Mouse (Mus musculus) forebrain, postnatal 0 days (tissue): ENCODE measurements at regions not wholly inside any gene's neighbourhood (a gene's known extent, or its start where the extent isn't known, plus 50 kb on each side); places are given as distances from the start of the nearest gene placed in this dataset.

Source experiments
- ATAC-seq: fragments of 200-750 bp; cut with Nextera tagmentation; 2 replicates; pipeline ENCODE4 v1.8.0; 2017; ENCODE audit warnings: mild to moderate bottlenecking, moderate library complexity
- DNase-seq: peaks from one replicate; pipeline ENCODE4 v3.0.0-alpha.2; 2015
- H3K27ac ChIP-seq: fragments of 300-500 bp; sonication (generic); 2 replicates; pipeline ENCODE4 v1.5.1; 2014; ENCODE audit warnings: low read depth, mild to moderate bottlenecking, antibody characterized with exemption, low read length, moderate library complexity, mixed read lengths
- H3K27me3 ChIP-seq: fragments of 300-500 bp; sonication (generic); 2 replicates; pipeline ENCODE4 v1.6.1; 2014; ENCODE audit warnings: mild to moderate bottlenecking, low read length, mixed read lengths; ENCODE audit not compliant: insufficient read depth
- H3K36me3 ChIP-seq: fragments of 300-500 bp; sonication (generic); 2 replicates; pipeline ENCODE4 v1.6.1; 2014; ENCODE audit warnings: mild to moderate bottlenecking, moderate library complexity; ENCODE audit not compliant: insufficient read depth
- H3K4me1 ChIP-seq: fragments of 300-500 bp; sonication (generic); 2 replicates; pipeline ENCODE4 v1.6.1; 2014; ENCODE audit warnings: antibody characterized with exemption; ENCODE audit not compliant: insufficient read depth
- H3K4me2 ChIP-seq: fragments of 300-500 bp; sonication (generic); 2 replicates; pipeline ENCODE4 v1.6.1; 2014; ENCODE audit warnings: low read depth, mild to moderate bottlenecking, moderate library complexity
- H3K4me3 ChIP-seq: fragments of 300-500 bp; sonication (generic); 2 replicates; pipeline ENCODE4 v1.5.1; 2014; ENCODE audit warnings: low read depth, low read length, mixed read lengths
- H3K9ac ChIP-seq: fragments of 300-500 bp; sonication (generic); 2 replicates; pipeline ENCODE4 v1.6.1; 2014; ENCODE audit warnings: mild to moderate bottlenecking
- H3K9me3 ChIP-seq: fragments of 300-500 bp; sonication (generic); 2 replicates; pipeline ENCODE4 v1.6.1; 2016; ENCODE audit warnings: low read length
- CTCF ChIP-seq: sonication (generic); IDR thresholded peaks from 2 replicates; pipeline ENCODE4 v1.5.1; 2016; ENCODE audit warnings: antibody characterized with exemption, control low read depth, low read depth
- WGBS: fragments of 180-500 bp; shearing (Covaris S2); extraction: QIAGEN DNeasy Blood & Tissue Kit; methylation state at CpG from one replicate; pipeline ENCODE4 v1.1.7; 2014; 5-methylcytosine and 5-hydroxymethylcytosine counted together

GRCm38 (mm10) chr7:94798101-94798500 lies 1372.9 kb upstream of the Tenm4 start:
- TF ChIP-seq CTCF = no peak
- 68% methylated on average over 9 of the region's 9 CpGs for WGBS
- Histone ChIP-seq H3K27me3 (no peaks in the 10 kb centered on the region), H3K27ac (no peak overlapping the region), H3K36me3 (no peaks in the 10 kb centered on the region), H3K9me3 (no peaks in the 10 kb centered on the region), H3K4me3 (no peak overlapping the region), H3K4me2 (no peak overlapping the region), H3K4me1 (no peaks in the 10 kb centered on the region), H3K9ac (no peak overlapping the region)
- no peak for DNase-seq
- ATAC-seq = no peak

- WGBS = 72% methylated on average over 4 of the region's 4 CpGs
- H3K4me1 ChIP-seq = no peaks in the 10 kb centered on the region
- peak; percentile 20 for DNase-seq
- peak; percentile 27; the same call in 1 of the 2 replicates for ATAC-seq
- H3K36me3 ChIP-seq = no peaks in the 10 kb centered on the region
- no peak for TF ChIP-seq CTCF
- H3K9ac ChIP-seq = no peak overlapping the region
- H3K9me3 ChIP-seq = no peaks in the 10 kb centered on the region
- H3K4me3 ChIP-seq = no peak overlapping the region
- H3K27me3 ChIP-seq = no peaks in the 10 kb centered on the region
- H3K4me2 ChIP-seq = no peak overlapping the region
- H3K27ac ChIP-seq = peak overlapping the region; percentile 57; the same call in 1 of the 2 replicates
Observed at GRCm38 (mm10) chr7:94841197-94841596, 1329.8 kb upstream of the Tenm4 start.

- DNase-seq (no peak), ATAC-seq (no peak)
- WGBS = 89% methylated on average over 13 of the region's 13 CpGs
Observed at GRCm38 (mm10) chr7:94851360-94851759, 1319.7 kb upstream of the Tenm4 start.

GRCm38 (mm10) chr7:94856636-94857035 lies 1314.4 kb upstream of the Tenm4 start:
- no peaks in the 10 kb centered on the region for H3K36me3 ChIP-seq
- no peak for ATAC-seq
- H3K4me2 ChIP-seq = no peak overlapping the region
- no peaks in the 10 kb centered on the region for H3K9me3 ChIP-seq
- H3K27me3 ChIP-seq = no peaks in the 10 kb centered on the region
- DNase-seq = no peak
- H3K9ac ChIP-seq = no peak overlapping the region
- TF ChIP-seq CTCF = no peak
- no peaks in the 10 kb centered on the region for H3K4me1 ChIP-seq
- H3K27ac ChIP-seq = no peak overlapping the region
- no peak overlapping the region for H3K4me3 ChIP-seq
- 56% methylated on average over 2 of the region's 2 CpGs for WGBS

More at GRCm38 (mm10) chr7:94851360-94851759, 1319.7 kb upstream of the Tenm4 start:
- Histone ChIP-seq H3K27me3 (no peaks in the 10 kb centered on the region), H3K36me3 (no peaks in the 10 kb centered on the region), H3K9ac (no peak overlapping the region), H3K27ac (no peak overlapping the region), H3K4me2 (no peak overlapping the region), H3K9me3 (no peaks in the 10 kb centered on the region), H3K4me1 (no peaks in the 10 kb centered on the region), H3K4me3 (no peak overlapping the region)
- TF ChIP-seq CTCF = no peak

GRCm38 (mm10) chr7:94890711-94891430 lies 1280.2 kb upstream of the Tenm4 start:
- 29% methylated on average over 2 of the region's 2 CpGs for WGBS
- no peak overlapping the region for H3K9ac ChIP-seq
- no peaks in the 10 kb centered on the region for H3K36me3 ChIP-seq
- H3K4me3 ChIP-seq = no peak overlapping the region
- ATAC-seq (no peak), DNase-seq (no peak)
- no peaks in the 10 kb centered on the region for H3K27me3 ChIP-seq
- H3K27ac ChIP-seq = no peak overlapping the region
- H3K4me2 ChIP-seq = no peak overlapping the region
- no peaks in the 10 kb centered on the region for H3K4me1 ChIP-seq
- no peak for TF ChIP-seq CTCF
- H3K9me3 ChIP-seq = no peaks in the 10 kb centered on the region

- Histone ChIP-seq H3K36me3 (no peaks in the 10 kb centered on the region), H3K9me3 (no peaks in the 10 kb centered on the region), H3K4me1 (no peaks in the 10 kb centered on the region), H3K27ac (no peak overlapping the region), H3K27me3 (no peaks in the 10 kb centered on the region), H3K9ac (no peak overlapping the region), H3K4me3 (no peak overlapping the region), H3K4me2 (no peak overlapping the region)
- DNase-seq = no peak
- no peak for ATAC-seq
- WGBS = 20% methylated on average over 3 of the region's 3 CpGs
- no peak for TF ChIP-seq CTCF
Observed at GRCm38 (mm10) chr7:94898088-94898487, 1273.0 kb upstream of the Tenm4 start.

- no peaks in the 10 kb centered on the region for H3K4me1 ChIP-seq
- no peak overlapping the region for H3K27ac ChIP-seq
- H3K27me3 ChIP-seq = no peaks in the 10 kb centered on the region
- no peak overlapping the region for H3K4me2 ChIP-seq
- 14% methylated on average over 3 of the region's 3 CpGs for WGBS
- no peak for ATAC-seq
- H3K36me3 ChIP-seq = no peaks in the 10 kb centered on the region
- no peaks in the 10 kb centered on the region for H3K9me3 ChIP-seq
- DNase-seq = peak; percentile 1
- no peak overlapping the region for H3K9ac ChIP-seq
- H3K4me3 ChIP-seq = no peak overlapping the region
- no peak for TF ChIP-seq CTCF
Observed at GRCm38 (mm10) chr7:94926547-94927123, 1244.4 kb upstream of the Tenm4 start.
